Mouse (Mus musculus) kidney, postnatal 36 days (tissue): Measurements from ENCODE around the gene Olfr1118.
"Not testable (repeated sequence)": the region's sequence is repeated elsewhere in the genome, so short reads cannot be mapped to it uniquely, and the experiment has no call there.

Source experiments
- DNase-seq, 2 experiments: peaks; one replicate each; pipeline ENCODE4 v3.0.0; 2021 to 2022; ENCODE audit warnings: mixed read lengths in 2 of 2

Olfr1118 gene

GRCm38 (mm10) chr2:87307281-87307680, at the start of gene Olfr1118:
Olfr1118 (plus strand) TSS chr2:87307581.
- no peak for DNase-seq

GRCm38 (mm10) chr2:87267234-87267633, 40.1 kb upstream of the Olfr1118 start, which contains the start of gene Olfr1116:
Olfr1116 (plus strand) TSS chr2:87267534.
- no peak for DNase-seq

GRCm38 (mm10) chr2:87293977-87294376, 13.4 kb upstream of the Olfr1118 start:
- not testable (repeated sequence) for DNase-seq

DNA sequence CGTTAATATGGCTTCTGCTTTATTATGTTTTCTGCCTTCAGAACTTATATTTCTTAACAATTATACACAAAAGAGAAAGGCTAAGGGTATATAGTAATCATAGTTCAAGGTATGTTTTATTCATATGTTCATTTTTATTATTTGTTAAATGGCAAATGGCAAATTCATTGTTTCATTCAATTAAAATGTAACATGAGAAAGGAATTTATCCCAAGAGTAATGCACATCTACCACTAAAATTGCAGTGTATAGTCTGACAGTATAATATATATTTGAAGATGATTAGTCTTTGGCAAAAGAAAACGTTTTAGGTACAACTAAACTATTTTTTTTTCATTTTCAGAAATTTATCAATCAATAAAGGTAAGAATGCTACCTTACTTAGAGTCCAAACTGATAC, 47.1 kb downstream of the Olfr1118 start, which contains the start of gene Olfr1120:
TSS of gene Olfr1120 (plus strand) at position 301 of the 400 bp plus-strand sequence.
- DNase-seq, result no peak

DNA sequence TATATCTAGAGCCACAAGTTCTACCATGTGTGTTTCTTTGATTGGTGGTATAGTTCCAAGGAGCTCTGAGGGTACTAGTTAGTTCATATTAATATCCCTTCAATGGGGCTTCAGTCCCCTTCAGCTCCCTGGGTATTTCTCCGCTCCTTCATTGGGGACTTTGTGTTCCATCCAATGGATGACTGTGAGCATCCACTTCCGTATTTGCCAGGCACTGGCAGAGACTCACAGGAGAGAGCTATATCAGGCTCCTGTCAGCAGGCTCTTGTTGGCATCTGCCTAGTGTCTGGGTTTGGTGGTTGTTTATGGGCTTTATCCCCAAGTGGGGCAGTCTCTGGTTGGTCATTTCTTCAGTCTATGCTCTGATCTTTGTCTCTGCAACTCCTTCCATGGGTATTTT, 52.7 kb downstream of the Olfr1118 start:
- DNase-seq, result not testable (repeated sequence)
